Mouse (Mus musculus) urinary bladder, adult 18-20 months (tissue): ENCODE measurements at regions not wholly inside any gene's neighbourhood (a gene's known extent, or its start where the extent isn't known, plus 50 kb on each side); places are given as distances from the start of the nearest gene placed in this dataset.

Experiments used
- DNase-seq, 2 experiments: peaks; one replicate each; pipeline ENCODE4 v3.0.0; 2022; ENCODE audit warnings: low spot score in 2 of 2, mixed read lengths in 2 of 2

- no peak for DNase-seq
Measured at GRCm38 (mm10) chr14:25123541-25124337, 335.2 kb upstream of the Zmiz1 start.

- no peak for DNase-seq
Measured at GRCm38 (mm10) chr14:25126544-25126943, 332.4 kb upstream of the Zmiz1 start.

GRCm38 (mm10) chr14:25127544-25128159 lies 331.3 kb upstream of the Zmiz1 start:
- DNase-seq = no peak

- DNase-seq = no peak
Measured at GRCm38 (mm10) chr14:25128160-25128547, 330.8 kb upstream of the Zmiz1 start.

DNA sequence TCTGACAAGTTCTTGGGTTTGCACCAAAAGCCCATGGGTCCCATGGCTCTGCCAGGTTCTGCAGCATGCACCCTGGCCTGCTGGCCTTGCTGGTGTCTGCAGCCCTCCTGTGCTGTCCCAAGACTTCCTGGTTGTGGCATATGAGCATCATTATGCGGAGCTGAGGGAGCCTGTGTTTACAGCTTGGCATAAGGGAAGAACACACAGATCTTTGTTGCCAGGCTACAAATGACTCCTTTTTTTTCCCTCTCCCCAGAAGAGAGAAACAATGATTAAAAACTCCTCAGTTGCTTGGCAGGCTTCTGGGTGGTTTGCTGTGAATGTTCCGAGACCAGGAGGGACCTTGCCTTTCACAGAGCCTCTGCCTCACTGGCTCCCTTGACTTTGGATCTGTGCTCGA lies 323.6 kb upstream of the Zmiz1 start:
- DNase-seq = no peak

- no peak for DNase-seq
Measured at GRCm38 (mm10) chr14:25137312-25137711, 321.7 kb upstream of the Zmiz1 start.

GRCm38 (mm10) chr14:25138485-25138884 lies 320.5 kb upstream of the Zmiz1 start:
- no peak for DNase-seq

- DNase-seq = no peak
Measured at GRCm38 (mm10) chr14:25141933-25142332, 317.1 kb upstream of the Zmiz1 start.

- no peak for DNase-seq
Measured at GRCm38 (mm10) chr14:25143051-25143450, 315.9 kb upstream of the Zmiz1 start.

GRCm38 (mm10) chr14:25147731-25148130 lies 311.3 kb upstream of the Zmiz1 start:
- DNase-seq = no peak

DNA sequence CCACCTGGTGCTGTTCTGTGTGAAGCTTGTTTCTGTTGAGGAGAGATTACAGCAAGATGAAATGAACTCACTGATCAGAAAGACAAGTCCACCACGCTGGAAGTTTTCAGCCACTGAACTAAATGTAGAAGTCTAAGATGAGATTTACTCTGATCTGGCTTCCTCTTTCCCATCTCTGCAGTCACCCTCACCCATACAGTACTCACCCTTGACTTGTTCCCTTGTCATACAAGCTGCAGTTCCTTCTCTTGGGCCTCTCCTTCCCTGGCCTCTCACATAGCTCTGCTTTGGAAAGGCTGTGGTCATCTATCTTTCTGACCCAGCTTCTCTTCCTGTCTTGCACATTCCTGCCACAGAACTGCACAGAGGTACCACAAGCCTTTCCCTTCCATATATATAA lies 308.0 kb upstream of the Zmiz1 start:
- no peak for DNase-seq

- DNase-seq = no peak
Measured at GRCm38 (mm10) chr14:25151485-25151884, 307.5 kb upstream of the Zmiz1 start.

- no peak for DNase-seq
Measured at GRCm38 (mm10) chr14:25153573-25153972, 305.4 kb upstream of the Zmiz1 start.

DNA sequence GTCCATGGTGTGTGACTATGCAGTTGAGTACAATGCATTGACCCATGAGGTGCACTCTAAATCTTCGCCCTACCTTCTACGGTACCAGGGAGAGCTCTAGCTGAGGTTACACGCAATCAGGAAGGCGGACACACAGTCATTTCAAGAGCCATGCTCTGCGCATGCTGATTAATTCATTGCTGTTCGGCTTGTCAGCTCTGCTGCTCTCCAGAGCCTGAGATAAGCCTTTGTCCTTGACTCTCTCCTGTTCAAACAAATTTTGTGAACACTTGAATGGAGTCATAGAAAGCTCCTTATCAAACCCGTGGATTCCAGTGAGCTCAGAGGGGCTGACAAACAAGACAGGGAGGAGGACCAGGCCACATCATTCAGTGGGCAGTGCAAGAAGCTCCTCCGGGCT lies 304.8 kb upstream of the Zmiz1 start:
- no peak for DNase-seq

- no peak for DNase-seq
Measured at GRCm38 (mm10) chr14:25155008-25155783, 303.8 kb upstream of the Zmiz1 start.

GRCm38 (mm10) chr14:25156171-25156570 lies 302.8 kb upstream of the Zmiz1 start:
- no peak for DNase-seq

- DNase-seq = no peak
Measured at GRCm38 (mm10) chr14:25161684-25162321, 297.2 kb upstream of the Zmiz1 start.

DNA sequence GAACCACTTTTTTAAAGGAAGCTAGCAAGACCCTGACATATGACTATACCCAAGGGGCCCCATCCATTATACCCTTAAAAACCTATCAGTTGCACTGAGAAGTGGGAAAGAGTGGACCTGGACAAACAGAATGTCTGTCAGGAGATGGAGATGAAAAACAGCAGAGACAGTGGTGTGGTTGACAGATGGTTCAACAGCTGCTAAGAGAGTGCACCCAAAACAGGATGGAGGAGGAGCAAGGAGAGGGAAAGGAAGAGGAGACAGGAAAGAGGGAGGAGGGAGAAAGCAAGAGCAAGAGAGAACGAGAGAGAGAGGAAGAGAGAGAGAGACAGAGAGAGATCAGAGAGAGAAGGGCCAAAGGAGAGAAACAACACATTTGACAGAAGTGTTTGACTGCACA lies 292.8 kb upstream of the Zmiz1 start:
- no peak for DNase-seq

GRCm38 (mm10) chr14:25167604-25168003 lies 291.4 kb upstream of the Zmiz1 start:
- DNase-seq = no peak

GRCm38 (mm10) chr14:25168310-25168709 lies 290.7 kb upstream of the Zmiz1 start:
- no peak for DNase-seq

- no peak for DNase-seq
Measured at GRCm38 (mm10) chr14:25173281-25173680, 285.7 kb upstream of the Zmiz1 start.

- no peak for DNase-seq
Measured at GRCm38 (mm10) chr14:25173873-25174272, 285.1 kb upstream of the Zmiz1 start.
